Mouse (Mus musculus) midbrain, embryonic 14.5 days (tissue): ENCODE measurements at regions not wholly inside any gene's neighbourhood (a gene's known extent, or its start where the extent isn't known, plus 50 kb on each side); places are given as distances from the start of the nearest gene placed in this dataset.

Source experiments
- ATAC-seq: fragments of 200-750 bp; cut with Nextera tagmentation; 2 replicates; pipeline ENCODE4 v1.8.0; 2017; ENCODE audit warnings: moderate number of reproducible peaks, moderate library complexity; ENCODE audit not compliant: low FRiP score, low TSS enrichment
- DNase-seq: peaks from one replicate; pipeline ENCODE4 v3.0.0-alpha.2; 2015
- H3K27ac ChIP-seq: fragments of 300-500 bp; sonication (generic); replicated peaks from 2 replicates; pipeline ENCODE4 v1.5.1; 2014; ENCODE audit warnings: mild to moderate bottlenecking, low read depth, low read length, moderate library complexity
- H3K27me3 ChIP-seq: fragments of 300-500 bp; sonication (generic); 2 replicates; pipeline ENCODE4 v1.6.1; 2014; ENCODE audit warnings: low read length, control low read depth, mixed read lengths; ENCODE audit not compliant: control insufficient read depth, insufficient read depth
- H3K36me3 ChIP-seq: fragments of 300-500 bp; sonication (generic); 2 replicates; pipeline ENCODE4 v1.6.1; 2014; ENCODE audit warnings: low read length, control low read depth; ENCODE audit not compliant: control insufficient read depth, insufficient read depth
- H3K4me1 ChIP-seq: fragments of 300-500 bp; sonication (generic); 2 replicates; pipeline ENCODE4 v1.6.1; 2014; ENCODE audit warnings: mild to moderate bottlenecking, antibody characterized with exemption, low read length, control low read depth; ENCODE audit not compliant: control insufficient read depth, insufficient read depth
- H3K4me2 ChIP-seq: fragments of 300-500 bp; sonication (generic); 2 replicates; pipeline ENCODE4 v1.6.1; 2014; ENCODE audit warnings: mild to moderate bottlenecking, low read length, moderate library complexity
- H3K4me3 ChIP-seq: fragments of 300-500 bp; sonication (generic); replicated peaks from 2 replicates; pipeline ENCODE4 v1.5.1; 2014; ENCODE audit warnings: low read depth, low read length
- H3K9ac ChIP-seq: fragments of 300-500 bp; sonication (generic); replicated peaks from 2 replicates; pipeline ENCODE4 v1.6.1; 2014; ENCODE audit warnings: mild to moderate bottlenecking, low read length, moderate library complexity
- H3K9me3 ChIP-seq: fragments of 300-500 bp; sonication (generic); 2 replicates; pipeline ENCODE4 v1.6.1; 2016; ENCODE audit warnings: low read length, control low read depth, mixed read lengths; ENCODE audit not compliant: control insufficient read depth
- WGBS: fragments of 180-500 bp; shearing (Covaris S2); extraction: QIAGEN DNeasy Blood & Tissue Kit; methylation state at CpG from one replicate; pipeline ENCODE4 v1.1.7; 2014; 5-methylcytosine and 5-hydroxymethylcytosine counted together

GRCm38 (mm10) chr9:61668157-61668697 is 246.1 kb downstream of the Rplp1 start:
- H3K4me2 ChIP-seq: no peak overlapping the region
- H3K9me3 ChIP-seq: no peaks in the 10 kb centered on the region
- no peaks in the 10 kb centered on the region for H3K36me3 ChIP-seq
- H3K27me3 ChIP-seq: no peaks in the 10 kb centered on the region
- no peak for DNase-seq
- 82% methylated on average over 1 of the region's 1 CpGs for WGBS
- ATAC-seq: no peak
- no peak overlapping the region for H3K9ac ChIP-seq
- no peak overlapping the region for H3K27ac ChIP-seq
- H3K4me1 ChIP-seq: no peaks in the 10 kb centered on the region
- no peak overlapping the region for H3K4me3 ChIP-seq

GRCm38 (mm10) chr9:61667453-61668074 is 246.8 kb downstream of the Rplp1 start:
- Histone ChIP-seq H3K4me3 (no peak overlapping the region), H3K36me3 (no peaks in the 10 kb centered on the region), H3K4me1 (no peaks in the 10 kb centered on the region), H3K9me3 (no peaks in the 10 kb centered on the region), H3K27ac (no peak overlapping the region), H3K27me3 (no peaks in the 10 kb centered on the region), H3K9ac (no peak overlapping the region), H3K4me2 (no peak overlapping the region)
- ATAC-seq (no peak), DNase-seq (no peak)
- WGBS: 63% methylated on average over 4 of the region's 4 CpGs

GRCm38 (mm10) chr9:61666761-61667332 is 247.5 kb downstream of the Rplp1 start:
- Histone ChIP-seq H3K4me3 (no peak overlapping the region), H3K27me3 (no peaks in the 10 kb centered on the region), H3K4me1 (no peaks in the 10 kb centered on the region), H3K9ac (no peak overlapping the region), H3K27ac (no peak overlapping the region), H3K9me3 (no peaks in the 10 kb centered on the region), H3K36me3 (no peaks in the 10 kb centered on the region), H3K4me2 (no peak overlapping the region)
- WGBS: 88% methylated on average over 3 of the region's 3 CpGs
- DNase-seq: no peak
- no peak for ATAC-seq

GRCm38 (mm10) chr9:61666118-61666517 is 248.2 kb downstream of the Rplp1 start:
- DNase-seq: no peak
- no peak for ATAC-seq
- H3K4me3 ChIP-seq: no peak overlapping the region

GRCm38 (mm10) chr9:61665254-61665653 is 249.1 kb downstream of the Rplp1 start:
- H3K27ac ChIP-seq: no peak overlapping the region
- DNase-seq (no peak), ATAC-seq (no peak)
- 88% methylated on average over 5 of the region's 5 CpGs for WGBS
- H3K4me2 ChIP-seq: no peak overlapping the region
- no peak overlapping the region for H3K9ac ChIP-seq
- H3K4me3 ChIP-seq: no peak overlapping the region
- H3K4me1 ChIP-seq: no peaks in the 10 kb centered on the region
- H3K9me3 ChIP-seq: no peaks in the 10 kb centered on the region
- no peaks in the 10 kb centered on the region for H3K36me3 ChIP-seq
- no peaks in the 10 kb centered on the region for H3K27me3 ChIP-seq

More at GRCm38 (mm10) chr9:61666118-61666517, 248.2 kb downstream of the Rplp1 start:
- Histone ChIP-seq H3K9ac (no peak overlapping the region), H3K27ac (no peak overlapping the region), H3K4me1 (no peaks in the 10 kb centered on the region), H3K27me3 (no peaks in the 10 kb centered on the region), H3K9me3 (no peaks in the 10 kb centered on the region), H3K4me2 (no peak overlapping the region), H3K36me3 (no peaks in the 10 kb centered on the region)
- 90% methylated on average over 6 of the region's 6 CpGs for WGBS

GRCm38 (mm10) chr9:61664000-61664622 is 250.2 kb downstream of the Rplp1 start:
- no peaks in the 10 kb centered on the region for H3K36me3 ChIP-seq

GRCm38 (mm10) chr9:61662055-61663028 is 252.0 kb downstream of the Rplp1 start:
- H3K27me3 ChIP-seq: no peaks in the 10 kb centered on the region
- ATAC-seq: no peak
- no peak for DNase-seq
- no peak overlapping the region for H3K9ac ChIP-seq
- H3K36me3 ChIP-seq: no peaks in the 10 kb centered on the region
- WGBS: 79% methylated on average over 12 of the region's 12 CpGs
- no peak overlapping the region for H3K4me2 ChIP-seq
- H3K9me3 ChIP-seq: no peaks in the 10 kb centered on the region
- H3K4me3 ChIP-seq: no peak overlapping the region
- H3K27ac ChIP-seq: no peak overlapping the region
- no peaks in the 10 kb centered on the region for H3K4me1 ChIP-seq

More at GRCm38 (mm10) chr9:61664000-61664622, 250.2 kb downstream of the Rplp1 start:
- no peaks in the 10 kb centered on the region for H3K27me3 ChIP-seq
- no peak for DNase-seq
- no peak for ATAC-seq
- 94% methylated on average over 10 of the region's 10 CpGs for WGBS
- H3K9me3 ChIP-seq: no peaks in the 10 kb centered on the region
- H3K4me2 ChIP-seq: no peak overlapping the region
- H3K9ac ChIP-seq: no peak overlapping the region
- no peak overlapping the region for H3K27ac ChIP-seq
- H3K4me1 ChIP-seq: no peaks in the 10 kb centered on the region
- no peak overlapping the region for H3K4me3 ChIP-seq

- Histone ChIP-seq H3K4me3 (no peak overlapping the region), H3K4me1 (no peaks in the 10 kb centered on the region), H3K4me2 (no peak overlapping the region), H3K27ac (no peak overlapping the region), H3K36me3 (no peaks in the 10 kb centered on the region), H3K27me3 (no peaks in the 10 kb centered on the region), H3K9ac (no peak overlapping the region), H3K9me3 (no peaks in the 10 kb centered on the region)
- DNase-seq (no peak), ATAC-seq (no peak)
- WGBS: 91% methylated on average over 3 of the region's 3 CpGs
Measured at GRCm38 (mm10) chr9:61660191-61660590, 254.2 kb downstream of the Rplp1 start.
